Mouse (Mus musculus) forebrain, postnatal 0 days (tissue): Measurements from ENCODE around the gene Apon. TPM values are rescaled to one million over a fixed set of nuclear protein-coding genes. Genes with fewer than 3 reads are reported as not detected.
"Not testable (repeated sequence)": the region's sequence is repeated elsewhere in the genome, so short reads cannot be mapped to it uniquely, and the experiment has no call there.

Experiments used
- ATAC-seq: fragments of 200-750 bp; cut with Nextera tagmentation; 2 replicates; pipeline ENCODE4 v1.8.0; 2017; ENCODE audit warnings: mild to moderate bottlenecking, moderate library complexity
- DNase-seq: peaks from one replicate; pipeline ENCODE4 v3.0.0-alpha.2; 2015
- H3K27ac ChIP-seq: fragments of 300-500 bp; sonication (generic); 2 replicates; pipeline ENCODE4 v1.5.1; 2014; ENCODE audit warnings: low read depth, mild to moderate bottlenecking, antibody characterized with exemption, low read length, moderate library complexity, mixed read lengths
- H3K27me3 ChIP-seq: fragments of 300-500 bp; sonication (generic); 2 replicates; pipeline ENCODE4 v1.6.1; 2014; ENCODE audit warnings: mild to moderate bottlenecking, low read length, mixed read lengths; ENCODE audit not compliant: insufficient read depth
- H3K36me3 ChIP-seq: fragments of 300-500 bp; sonication (generic); 2 replicates; pipeline ENCODE4 v1.6.1; 2014; ENCODE audit warnings: mild to moderate bottlenecking, moderate library complexity; ENCODE audit not compliant: insufficient read depth
- H3K4me1 ChIP-seq: fragments of 300-500 bp; sonication (generic); 2 replicates; pipeline ENCODE4 v1.6.1; 2014; ENCODE audit warnings: antibody characterized with exemption; ENCODE audit not compliant: insufficient read depth
- H3K4me2 ChIP-seq: fragments of 300-500 bp; sonication (generic); 2 replicates; pipeline ENCODE4 v1.6.1; 2014; ENCODE audit warnings: low read depth, mild to moderate bottlenecking, moderate library complexity
- H3K4me3 ChIP-seq: fragments of 300-500 bp; sonication (generic); 2 replicates; pipeline ENCODE4 v1.5.1; 2014; ENCODE audit warnings: low read depth, low read length, mixed read lengths
- H3K9ac ChIP-seq: fragments of 300-500 bp; sonication (generic); 2 replicates; pipeline ENCODE4 v1.6.1; 2014; ENCODE audit warnings: mild to moderate bottlenecking
- H3K9me3 ChIP-seq: fragments of 300-500 bp; sonication (generic); 2 replicates; pipeline ENCODE4 v1.6.1; 2016; ENCODE audit warnings: low read length
- CTCF ChIP-seq: sonication (generic); IDR thresholded peaks from 2 replicates; pipeline ENCODE4 v1.5.1; 2016; ENCODE audit warnings: antibody characterized with exemption, control low read depth, low read depth
- WGBS: fragments of 180-500 bp; shearing (Covaris S2); extraction: QIAGEN DNeasy Blood & Tissue Kit; methylation state at CpG from one replicate; pipeline ENCODE4 v1.1.7; 2014; 5-methylcytosine and 5-hydroxymethylcytosine counted together
- polyA plus RNA-seq: library from polyadenylated mRNA; unstranded; fragments of >200 nt; fragmentation: Nextera tagmentation; extraction: Ambion mirVana; gene quantifications from 2 replicates; pipeline ENCODE4 v1.2.1, GENCODE M21; 2015
- total RNA-seq: library from RNA; depleted of rRNA; stranded (reverse); fragments of >200 nt; gene quantifications from 2 replicates; pipeline ENCODE4 v1.2.3, GENCODE M21; 2014

The Apon gene
- total and polyA plus RNA-seq, 2 experiments from 2014 or later: not detected

- no peak overlapping the region for H3K27ac ChIP-seq
- no peak overlapping the region for H3K9ac ChIP-seq
- WGBS: 95% methylated on average over 13 of the region's 13 CpGs
- H3K9me3 ChIP-seq: no peaks in the 10 kb centered on the region
- no peaks in the 10 kb centered on the region for H3K27me3 ChIP-seq
- H3K36me3 ChIP-seq: peaks cover 43% of the 10 kb centered on the region
- no peak for TF ChIP-seq CTCF
- no peak overlapping the region for H3K4me2 ChIP-seq
- no peaks in the 10 kb centered on the region for H3K4me1 ChIP-seq
- ATAC-seq (no peak), DNase-seq (no peak)
- H3K4me3 ChIP-seq: no peak overlapping the region
Measured at GRCm38 (mm10) chr10:128250565-128250964, 3.3 kb upstream of the Apon start.

- no peak for TF ChIP-seq CTCF
- no peaks in the 10 kb centered on the region for H3K27me3 ChIP-seq
- H3K4me2 ChIP-seq: no peak overlapping the region
- H3K9me3 ChIP-seq: no peaks in the 10 kb centered on the region
- peaks cover 11% of the 10 kb centered on the region for H3K36me3 ChIP-seq
- H3K4me3 ChIP-seq: no peak overlapping the region
- 87% methylated on average over 8 of the region's 8 CpGs for WGBS
- H3K4me1 ChIP-seq: no peaks in the 10 kb centered on the region
- H3K27ac ChIP-seq: no peak overlapping the region
- DNase-seq (no peak), ATAC-seq (no peak)
- H3K9ac ChIP-seq: no peak overlapping the region
Measured at GRCm38 (mm10) chr10:128255925-128256324, 2.0 kb downstream of the Apon start.

GRCm38 (mm10) chr10:128256328-128256727, 2.4 kb downstream of the Apon start:
- Histone ChIP-seq H3K9ac (no peak overlapping the region), H3K36me3 (peaks cover 11% of the 10 kb centered on the region), H3K4me3 (no peak overlapping the region), H3K27ac (no peak overlapping the region), H3K27me3 (no peaks in the 10 kb centered on the region), H3K4me2 (no peak overlapping the region), H3K4me1 (no peaks in the 10 kb centered on the region), H3K9me3 (no peaks in the 10 kb centered on the region)
- DNase-seq (no peak), ATAC-seq (no peak)
- WGBS: 91% methylated on average over 8 of the region's 8 CpGs
- no peak for TF ChIP-seq CTCF

GRCm38 (mm10) chr10:128258953-128259352, 5.1 kb downstream of the Apon start:
- Histone ChIP-seq H3K27ac (no peak overlapping the region), H3K27me3 (no peaks in the 10 kb centered on the region), H3K4me3 (no peak overlapping the region), H3K9ac (no peak overlapping the region), H3K4me1 (no peaks in the 10 kb centered on the region), H3K9me3 (no peaks in the 10 kb centered on the region), H3K4me2 (no peak overlapping the region), H3K36me3 (no peaks in the 10 kb centered on the region)
- no peak for DNase-seq
- WGBS: 82% methylated on average over 4 of the region's 4 CpGs
- no peak for TF ChIP-seq CTCF
- no peak for ATAC-seq

DNA sequence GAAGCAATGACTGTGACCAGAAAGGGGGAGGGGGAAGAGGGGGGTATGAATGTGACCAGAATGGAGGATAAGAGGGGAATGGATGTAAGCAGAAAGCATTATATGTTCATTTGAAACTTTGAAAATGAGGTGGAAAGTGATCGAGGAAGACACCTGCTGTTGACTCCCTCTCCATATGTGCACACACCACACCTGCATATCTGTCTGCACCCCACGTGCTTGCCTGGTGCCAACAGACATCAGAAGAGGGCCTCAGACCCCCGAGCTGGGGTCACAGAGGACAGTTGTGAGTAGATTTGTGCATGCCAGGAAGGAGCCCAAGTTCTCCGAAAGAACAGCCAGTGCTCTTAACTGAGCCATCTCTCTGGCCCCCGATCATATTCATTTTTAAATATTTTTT, 6.0 kb downstream of the Apon start:
- H3K4me2 ChIP-seq: no peak overlapping the region
- H3K27me3 ChIP-seq: no peaks in the 10 kb centered on the region
- no peaks in the 10 kb centered on the region for H3K36me3 ChIP-seq
- no peaks in the 10 kb centered on the region for H3K4me1 ChIP-seq
- H3K27ac ChIP-seq: no peak overlapping the region
- no peak for ATAC-seq
- H3K9ac ChIP-seq: no peak overlapping the region
- no peaks in the 10 kb centered on the region for H3K9me3 ChIP-seq
- TF ChIP-seq CTCF: no peak
- 92% methylated on average over 5 of the region's 5 CpGs for WGBS
- DNase-seq: no peak
- no peak overlapping the region for H3K4me3 ChIP-seq

DNA sequence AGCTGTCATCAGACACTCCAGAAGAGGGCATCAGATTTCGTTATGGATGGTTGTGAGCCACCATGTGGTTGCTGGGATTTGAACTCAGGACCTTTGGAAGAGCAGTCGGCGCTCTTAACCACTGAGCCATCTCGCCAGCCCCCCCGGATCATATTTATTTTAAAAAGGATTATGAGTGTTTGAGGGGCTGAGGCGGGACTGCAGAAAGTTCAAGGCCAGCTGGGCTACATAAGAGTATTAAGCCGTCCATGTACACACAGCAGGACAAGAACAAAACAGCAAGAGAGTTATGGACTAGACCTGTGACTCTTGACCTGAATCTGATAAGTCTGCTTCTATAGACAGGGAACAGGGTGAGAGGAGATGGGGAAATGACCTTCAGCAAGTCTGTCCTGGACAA, 6.5 kb downstream of the Apon start:
- H3K4me3 ChIP-seq, DNase-seq, H3K36me3 ChIP-seq, H3K4me2 ChIP-seq, H3K4me1 ChIP-seq, H3K9me3 ChIP-seq, H3K9ac ChIP-seq, H3K27ac ChIP-seq, H3K27me3 ChIP-seq, ATAC-seq: not testable (repeated sequence)
- 88% methylated on average over 7 of the region's 7 CpGs for WGBS

GRCm38 (mm10) chr10:128262300-128262699, 8.4 kb downstream of the Apon start:
- 88% methylated on average over 22 of the region's 22 CpGs for WGBS
- ATAC-seq: no peak

More at GRCm38 (mm10) chr10:128262300-128262699, 8.4 kb downstream of the Apon start:
- Histone ChIP-seq H3K9ac (no peak overlapping the region), H3K9me3 (no peaks in the 10 kb centered on the region), H3K4me2 (no peak overlapping the region), H3K27ac (no peak overlapping the region), H3K36me3 (no peaks in the 10 kb centered on the region), H3K4me1 (no peaks in the 10 kb centered on the region), H3K4me3 (no peak overlapping the region), H3K27me3 (no peaks in the 10 kb centered on the region)
- no peak for TF ChIP-seq CTCF
- no peak for DNase-seq
